Mouse (Mus musculus) liver, adult (tissue): ENCODE measurements around the gene Nop53.

ENCODE experiments used
- GATA4 ChIP-seq: IDR thresholded peaks from 2 replicates; pipeline ENCODE4 v1.6.1; 2014; ENCODE audit warnings: mild to moderate bottlenecking, low read length; ENCODE audit not compliant: insufficient replicate concordance

The Nop53 gene

GRCm38 (mm10) chr7:15945721-15946536 lies at the start of gene Nop53:
Nop53 (minus strand) TSS chr7:15946074.
- no peak for TF ChIP-seq GATA4

- no peak for TF ChIP-seq GATA4
Measured at GRCm38 (mm10) chr7:15993789-15994188, 47.9 kb upstream of the Nop53 start.

- TF ChIP-seq GATA4, result no peak
Measured at GRCm38 (mm10) chr7:15993152-15993551, 47.3 kb upstream of the Nop53 start.

- no peak for TF ChIP-seq GATA4
Measured at GRCm38 (mm10) chr7:15991764-15992163, 45.9 kb upstream of the Nop53 start.

- no peak for TF ChIP-seq GATA4
Measured at GRCm38 (mm10) chr7:15987661-15988356, 41.9 kb upstream of the Nop53 start.

- TF ChIP-seq GATA4, result no peak
Measured at GRCm38 (mm10) chr7:15982729-15983407, 37.0 kb upstream of the Nop53 start.

GRCm38 (mm10) chr7:15981538-15981937 lies 35.7 kb upstream of the Nop53 start:
- TF ChIP-seq GATA4, result no peak; the same call in 1 of the 2 replicates

- no peak for TF ChIP-seq GATA4
Measured at GRCm38 (mm10) chr7:15980246-15980645, 34.4 kb upstream of the Nop53 start.

GRCm38 (mm10) chr7:15975904-15976303 lies 30.0 kb upstream of the Nop53 start:
- TF ChIP-seq GATA4, result no peak

- no peak for TF ChIP-seq GATA4
Measured at GRCm38 (mm10) chr7:15975451-15975850, 29.6 kb upstream of the Nop53 start.

GRCm38 (mm10) chr7:15974712-15975111 lies 28.8 kb upstream of the Nop53 start:
- no peak for TF ChIP-seq GATA4

- TF ChIP-seq GATA4, result no peak
Measured at GRCm38 (mm10) chr7:15972247-15972646, 26.4 kb upstream of the Nop53 start.

- no peak for TF ChIP-seq GATA4
Measured at GRCm38 (mm10) chr7:15969674-15970073, 23.8 kb upstream of the Nop53 start.

- no peak for TF ChIP-seq GATA4
Measured at GRCm38 (mm10) chr7:15968322-15968721, 22.4 kb upstream of the Nop53 start.

GRCm38 (mm10) chr7:15967312-15967711 lies 21.4 kb upstream of the Nop53 start, which contains the start of gene Ehd2:
Ehd2 (minus strand) TSS chr7:15967567.
- no peak for TF ChIP-seq GATA4

GRCm38 (mm10) chr7:15966489-15966888 lies 20.6 kb upstream of the Nop53 start:
- no peak for TF ChIP-seq GATA4
